Mouse (Mus musculus): Measurements from ENCODE around the gene Osbp2.

Gene Osbp2

GRCm38 (mm10) chr11:3862661-3863453, 846 bp downstream of the Osbp2 start:
- no peak for DNase-seq (ENCODE audit: low spot score)

GRCm38 (mm10) chr11:3860361-3860760, 3.3 kb downstream of the Osbp2 start:
- no peak for DNase-seq (ENCODE audit: low spot score)

GRCm38 (mm10) chr11:3859778-3860177, 3.9 kb downstream of the Osbp2 start:
- DNase-seq (ENCODE audit: low spot score): no peak

- no peak for DNase-seq (ENCODE audit: low spot score)
Observed at GRCm38 (mm10) chr11:3857902-3858301, 5.8 kb downstream of the Osbp2 start.

GRCm38 (mm10) chr11:3855846-3856245, 7.9 kb downstream of the Osbp2 start:
- no peak for DNase-seq (ENCODE audit: low spot score)

GRCm38 (mm10) chr11:3854156-3854555, 9.5 kb downstream of the Osbp2 start:
- no peak for DNase-seq (ENCODE audit: low spot score)

GRCm38 (mm10) chr11:3853481-3854034, 10.1 kb downstream of the Osbp2 start:
- no peak for DNase-seq (ENCODE audit: low spot score)

- no peak for DNase-seq (ENCODE audit: low spot score)
Observed at GRCm38 (mm10) chr11:3853031-3853430, 10.7 kb downstream of the Osbp2 start.

- no peak for DNase-seq (ENCODE audit: low spot score)
Observed at GRCm38 (mm10) chr11:3851872-3852271, 11.8 kb downstream of the Osbp2 start.

- DNase-seq (ENCODE audit: low spot score): no peak
Observed at GRCm38 (mm10) chr11:3850746-3851277, 12.9 kb downstream of the Osbp2 start.

- DNase-seq (ENCODE audit: low spot score): no peak
Observed at GRCm38 (mm10) chr11:3850315-3850614, 13.4 kb downstream of the Osbp2 start.

- no peak for DNase-seq (ENCODE audit: low spot score)
Observed at GRCm38 (mm10) chr11:3849469-3850314, 14.0 kb downstream of the Osbp2 start.

GRCm38 (mm10) chr11:3846351-3846750, 17.4 kb downstream of the Osbp2 start:
- no peak for DNase-seq (ENCODE audit: low spot score)

GRCm38 (mm10) chr11:3843943-3844734, 19.6 kb downstream of the Osbp2 start:
- no peak for DNase-seq (ENCODE audit: low spot score)

- DNase-seq (ENCODE audit: low spot score): no peak
Observed at GRCm38 (mm10) chr11:3835271-3835670, 28.4 kb downstream of the Osbp2 start.

- no peak for DNase-seq (ENCODE audit: low spot score)
Observed at GRCm38 (mm10) chr11:3834421-3835098, 29.1 kb downstream of the Osbp2 start.

- no peak for DNase-seq (ENCODE audit: low spot score)
Observed at GRCm38 (mm10) chr11:3833544-3834420, 29.9 kb downstream of the Osbp2 start.

GRCm38 (mm10) chr11:3832193-3832901, 31.4 kb downstream of the Osbp2 start:
- DNase-seq (ENCODE audit: low spot score): no peak

GRCm38 (mm10) chr11:3829736-3830135, 34.0 kb downstream of the Osbp2 start:
- no peak for DNase-seq (ENCODE audit: low spot score)

- DNase-seq (ENCODE audit: low spot score): no peak
Observed at GRCm38 (mm10) chr11:3824138-3824537, 39.6 kb downstream of the Osbp2 start.
